Mouse (Mus musculus) ovary, adult 18-20 months (tissue): ENCODE measurements around the gene Rnft1.
"Not testable (repeated sequence)": the region's sequence is repeated elsewhere in the genome, so short reads cannot be mapped to it uniquely, and the experiment has no call there.

Source experiments
- DNase-seq: peaks from one replicate; pipeline ENCODE4 v3.0.0; 2022; ENCODE audit warnings: low spot score, mixed read lengths

Gene Rnft1

GRCm38 (mm10) chr11:86484101-86484868 lies at the start of gene Rnft1:
Gene Rnft1, plus strand, starts transcription at chr11:86484657.
- DNase-seq = peak; percentile 99

- no peak for DNase-seq
Measured at GRCm38 (mm10) chr11:86436843-86437242, 47.6 kb upstream of the Rnft1 start.

DNA sequence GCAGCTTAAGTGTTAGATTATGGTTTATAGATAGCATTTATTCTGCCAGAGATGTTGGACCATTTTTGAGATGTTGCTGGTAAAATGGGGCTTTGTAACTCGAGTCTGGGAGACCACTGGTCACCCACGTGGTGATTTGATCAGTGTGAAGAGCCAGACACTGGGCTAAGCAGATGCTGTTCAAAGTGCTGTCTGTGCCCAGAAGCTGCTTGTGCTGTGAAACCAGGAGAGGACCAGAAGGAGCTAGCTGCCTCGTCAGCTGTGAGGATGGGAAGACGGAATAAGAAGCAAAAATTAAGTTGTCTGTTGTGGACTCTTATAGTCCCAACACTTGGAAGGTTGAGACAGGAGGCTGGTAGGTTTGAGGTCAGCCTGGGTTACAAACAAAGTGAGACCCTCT lies 46.2 kb upstream of the Rnft1 start:
- DNase-seq = no peak

DNA sequence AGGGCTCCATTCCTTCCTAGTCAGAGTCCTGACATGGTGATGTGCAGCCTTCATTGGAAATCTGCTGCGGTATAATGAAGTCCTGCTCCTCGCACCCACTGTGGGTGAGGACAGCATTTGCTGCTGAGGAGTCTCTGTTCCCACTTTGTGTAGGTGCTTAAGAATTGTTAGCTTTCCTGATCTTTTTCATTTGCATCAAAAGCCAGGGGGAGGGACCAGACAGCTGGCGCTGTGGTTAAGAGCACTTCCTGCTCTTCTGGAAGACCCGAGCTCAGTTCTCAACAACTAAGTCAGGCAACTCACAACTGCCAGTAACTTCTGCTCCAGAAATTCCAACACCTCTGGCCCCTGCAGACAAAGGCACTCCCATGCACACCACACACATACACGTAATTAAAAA lies 43.7 kb upstream of the Rnft1 start:
- no peak for DNase-seq

DNA sequence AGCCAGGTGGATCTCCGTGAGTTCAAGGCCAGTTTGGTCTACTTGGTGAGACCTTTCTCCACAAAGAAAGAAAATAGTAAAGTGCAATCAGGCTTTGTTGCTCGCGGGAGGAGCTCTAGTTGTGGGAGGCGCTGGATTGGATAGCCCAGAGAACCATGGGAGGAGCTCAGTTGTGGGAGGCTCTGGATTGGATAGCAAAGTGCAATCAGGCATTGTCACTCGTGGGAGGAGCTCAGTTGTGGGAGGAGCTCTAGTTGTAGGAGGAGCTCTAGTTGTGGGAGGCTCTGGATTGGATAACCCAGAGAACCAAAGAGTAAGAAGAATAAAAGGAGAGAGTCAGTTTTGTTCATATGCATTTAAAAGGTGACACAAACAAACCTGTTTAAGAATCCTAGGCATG lies 30.5 kb upstream of the Rnft1 start:
- DNase-seq = no peak

DNA sequence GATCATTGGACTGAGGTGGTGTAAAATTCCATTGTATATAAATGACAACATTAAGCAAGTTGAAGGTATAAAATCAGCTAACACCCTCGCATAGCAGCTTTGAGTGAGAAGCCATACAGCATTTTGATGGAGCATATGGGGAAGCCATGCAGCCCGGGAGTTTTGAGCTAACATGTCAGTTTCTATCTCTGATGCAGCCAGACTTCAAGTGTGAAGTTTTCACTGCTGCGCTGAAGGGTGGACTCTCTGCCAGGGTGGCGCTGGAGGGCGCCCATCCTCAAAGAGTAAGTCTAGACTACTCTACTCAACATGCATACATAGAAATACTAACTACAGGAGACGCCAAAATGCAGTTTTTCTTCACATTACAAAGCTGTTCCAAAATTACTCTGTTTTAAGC lies 26.9 kb upstream of the Rnft1 start:
- DNase-seq = no peak

DNA sequence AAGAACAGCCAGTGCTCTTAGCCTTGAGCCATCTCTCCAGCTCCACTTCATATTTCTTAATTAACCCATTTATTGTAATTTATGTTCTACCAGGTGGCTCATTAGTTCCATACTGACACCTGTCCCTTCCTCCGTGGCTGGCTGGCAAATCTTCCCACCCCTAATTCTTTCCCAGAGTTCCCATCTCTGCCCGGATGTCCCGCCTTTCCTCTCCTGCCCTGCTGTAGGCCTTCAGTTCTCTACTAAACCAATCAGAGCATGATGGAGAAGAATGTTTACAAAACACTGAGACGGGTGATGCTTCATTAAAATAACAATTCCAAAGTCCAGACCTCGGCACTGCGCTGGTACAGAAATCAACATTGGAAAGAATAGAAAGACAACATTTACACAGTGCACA lies 25.6 kb upstream of the Rnft1 start:
- DNase-seq = no peak

- DNase-seq = no peak
Measured at GRCm38 (mm10) chr11:86462579-86462978, 21.9 kb upstream of the Rnft1 start.

GRCm38 (mm10) chr11:86464275-86464674 lies 20.2 kb upstream of the Rnft1 start:
- not testable (repeated sequence) for DNase-seq

GRCm38 (mm10) chr11:86468345-86468744 lies 16.1 kb upstream of the Rnft1 start:
- no peak for DNase-seq

DNA sequence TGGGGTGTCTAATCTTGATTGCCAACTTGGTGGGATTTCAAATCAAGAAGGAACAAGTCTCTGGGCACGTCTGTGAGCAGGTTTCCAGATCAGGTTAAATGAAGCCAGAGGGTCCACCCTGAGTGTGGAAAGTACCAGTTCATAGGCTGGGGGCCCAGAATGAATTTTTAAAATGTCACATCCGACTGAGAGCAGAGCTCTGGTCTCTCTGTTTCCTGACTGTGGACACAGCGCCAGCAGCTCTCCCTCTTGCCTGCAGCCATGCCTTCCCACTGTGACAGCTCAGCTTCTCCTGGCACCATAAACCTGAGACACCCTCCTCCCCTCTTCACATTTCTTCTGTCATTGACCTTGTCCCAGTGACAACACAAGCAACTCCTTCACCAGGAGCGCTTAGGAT lies 15.5 kb upstream of the Rnft1 start:
- DNase-seq = no peak

- no peak for DNase-seq
Measured at GRCm38 (mm10) chr11:86471785-86472184, 12.7 kb upstream of the Rnft1 start.

DNA sequence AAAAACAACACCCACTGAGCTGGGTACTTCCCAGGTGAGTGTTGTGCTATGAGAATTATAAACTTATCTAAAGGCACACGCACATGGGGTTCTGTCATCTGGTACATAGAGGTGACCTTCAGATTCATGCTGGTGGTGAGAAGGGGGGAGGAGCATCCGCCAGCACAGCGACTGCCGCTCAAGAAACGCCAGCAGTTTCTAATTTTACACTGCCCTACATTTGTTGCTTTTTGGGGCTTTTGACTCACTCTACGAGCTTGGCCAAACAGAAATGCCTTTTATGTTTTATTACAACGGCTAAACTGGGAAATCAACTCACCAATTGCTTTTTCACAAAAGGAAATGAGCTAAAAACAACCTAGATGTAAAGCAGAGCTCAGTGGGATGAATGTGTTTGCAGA lies 11.7 kb upstream of the Rnft1 start:
- DNase-seq = peak; percentile 9

GRCm38 (mm10) chr11:86473576-86473975 lies 10.9 kb upstream of the Rnft1 start:
- no peak for DNase-seq

DNA sequence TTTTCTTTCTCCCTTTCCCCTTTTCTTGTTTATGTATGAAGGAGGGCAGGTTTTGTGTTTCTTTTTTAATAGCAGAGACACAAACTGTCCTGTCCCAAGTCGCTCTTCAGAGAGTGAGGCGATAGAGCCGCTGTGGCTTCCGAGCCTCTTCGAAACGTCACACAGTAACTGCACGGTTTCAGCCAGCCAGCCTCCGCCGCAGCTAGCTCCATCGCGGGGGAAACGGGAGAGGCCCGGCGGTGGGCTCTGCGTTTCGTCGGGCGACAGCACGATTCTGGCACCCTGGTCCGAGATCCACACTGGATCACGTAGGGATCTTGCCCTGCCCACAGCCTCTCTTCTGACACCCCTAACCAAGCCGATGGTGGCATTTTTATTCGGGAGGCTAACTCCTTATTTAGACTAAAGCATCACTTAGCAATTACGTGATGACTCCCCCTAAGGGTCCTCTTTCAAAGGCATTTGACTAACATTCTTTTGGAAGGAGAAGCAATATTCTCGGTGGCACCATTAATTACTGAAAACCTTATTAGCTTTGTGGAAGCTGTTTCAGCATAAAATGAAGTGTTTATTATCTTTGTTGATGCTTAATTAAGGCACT lies 553 bp downstream of the Rnft1 start:
- peak; percentile 15 for DNase-seq

DNA sequence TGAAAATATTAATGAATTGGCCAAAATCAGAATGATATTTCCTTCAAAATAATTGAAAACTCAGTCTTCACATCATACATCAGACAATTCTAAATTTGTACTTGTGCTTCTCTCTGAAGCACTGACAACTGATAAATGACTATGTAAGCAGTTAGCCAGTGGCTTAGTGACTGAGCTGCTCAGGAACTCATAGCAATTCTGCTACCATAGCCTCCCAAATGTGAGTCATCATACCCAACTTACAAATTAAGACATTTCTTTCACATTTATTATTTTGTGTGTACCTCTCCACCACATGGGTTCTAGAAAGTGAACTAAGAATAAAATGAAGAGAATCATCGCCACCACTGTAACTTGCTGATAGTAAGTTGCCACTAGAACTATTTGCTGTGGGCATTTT lies 6.3 kb downstream of the Rnft1 start:
- DNase-seq = no peak

DNA sequence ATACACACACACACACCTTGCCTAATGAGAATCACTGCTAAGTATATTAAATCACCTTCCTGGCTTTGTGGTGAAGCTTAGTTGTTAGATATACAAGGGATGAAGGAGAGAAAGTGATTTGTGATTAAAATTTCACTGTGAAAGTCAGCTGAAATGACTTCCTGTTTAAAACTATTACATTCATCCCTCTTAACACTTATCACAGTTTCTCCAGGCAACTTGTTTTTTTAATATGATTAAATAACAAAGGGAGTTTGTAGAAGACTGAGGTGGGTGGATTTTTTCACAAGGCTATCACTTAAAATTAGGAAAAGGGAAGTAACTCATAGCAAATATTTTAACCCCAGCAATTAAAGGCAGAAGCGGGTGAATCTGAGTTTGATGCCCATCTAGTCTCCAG lies 12.9 kb downstream of the Rnft1 start:
- no peak for DNase-seq

DNA sequence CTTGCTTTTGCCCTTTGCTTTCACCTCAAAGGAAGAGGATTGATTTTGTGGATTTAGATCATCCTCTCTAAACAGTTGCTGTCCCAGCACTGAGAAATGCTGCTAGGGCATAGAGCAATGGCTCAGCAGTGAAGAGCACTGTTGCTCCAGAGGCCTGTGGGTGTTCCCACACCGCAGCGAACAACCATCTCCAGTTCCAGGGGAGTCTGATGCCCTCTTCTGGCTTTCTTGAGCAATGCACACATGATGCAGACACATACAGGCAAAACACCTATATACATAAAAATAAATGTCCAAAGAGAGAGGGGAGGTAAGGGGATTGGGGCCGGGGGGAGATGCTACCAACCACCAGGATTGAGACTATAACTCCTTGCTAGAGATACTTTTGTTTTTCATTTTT lies 13.5 kb downstream of the Rnft1 start:
- no peak for DNase-seq

GRCm38 (mm10) chr11:86500795-86501194 lies 16.3 kb downstream of the Rnft1 start:
- DNase-seq = no peak

- DNase-seq = no peak
Measured at GRCm38 (mm10) chr11:86503121-86503520, 18.7 kb downstream of the Rnft1 start.

GRCm38 (mm10) chr11:86507334-86507733 lies 22.9 kb downstream of the Rnft1 start:
- DNase-seq = no peak

DNA sequence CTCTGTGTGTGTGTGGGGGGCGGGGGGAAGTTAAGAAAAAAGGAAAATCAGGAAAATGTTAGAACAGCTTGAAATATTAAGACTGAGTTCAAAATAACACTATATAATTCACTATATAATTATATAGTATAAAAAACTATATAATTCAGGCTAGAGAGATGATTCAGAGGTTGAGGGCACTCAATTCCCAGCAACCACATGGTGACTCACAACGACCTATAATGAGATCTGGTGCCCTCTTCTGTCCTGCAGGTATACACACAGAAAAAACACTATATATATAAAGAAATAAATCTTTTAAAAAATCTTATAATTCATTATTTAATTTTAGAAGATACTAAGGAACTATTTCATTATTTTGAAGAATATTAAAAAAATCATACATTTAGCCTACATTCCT lies 23.5 kb downstream of the Rnft1 start:
- DNase-seq = no peak

GRCm38 (mm10) chr11:86516620-86517019 lies 32.2 kb downstream of the Rnft1 start:
- DNase-seq = no peak

GRCm38 (mm10) chr11:86517229-86517628 lies 32.8 kb downstream of the Rnft1 start:
- no peak for DNase-seq
